Mouse (Mus musculus) embryonic facial prominence, embryonic 13.5 days (tissue): Measurements from ENCODE around the gene Gabbr2. TPM values are rescaled to one million over a fixed set of nuclear protein-coding genes. Genes with fewer than 3 reads are reported as not detected.
"Not testable (repeated sequence)": the region's sequence is repeated elsewhere in the genome, so short reads cannot be mapped to it uniquely, and the experiment has no call there.

Source experiments
- ATAC-seq: fragments of 200-750 bp; cut with Nextera tagmentation; 2 replicates; pipeline ENCODE4 v1.8.0; 2017; ENCODE audit warnings: low read depth; ENCODE audit not compliant: insufficient number of reproducible peaks, insufficient read depth, low FRiP score, low TSS enrichment
- H3K27ac ChIP-seq: fragments of 300-500 bp; sonication (generic); 2 replicates; pipeline ENCODE4 v1.5.1; 2015; ENCODE audit warnings: moderate library complexity, mild to moderate bottlenecking, inconsistent platforms
- H3K27me3 ChIP-seq: fragments of 300-500 bp; sonication (generic); 2 replicates; pipeline ENCODE4 v1.6.1; 2015; ENCODE audit warnings: mild to moderate bottlenecking, inconsistent platforms
- H3K36me3 ChIP-seq: fragments of 300-500 bp; sonication (generic); 2 replicates; pipeline ENCODE4 v1.6.1; 2015; ENCODE audit warnings: mild to moderate bottlenecking, inconsistent platforms
- H3K4me1 ChIP-seq: fragments of 300-500 bp; sonication (generic); 2 replicates; pipeline ENCODE4 v1.6.1; 2015; ENCODE audit warnings: inconsistent platforms
- H3K4me2 ChIP-seq: fragments of 300-500 bp; sonication (generic); 2 replicates; pipeline ENCODE4 v1.6.1; 2015; ENCODE audit warnings: moderate library complexity, mild to moderate bottlenecking, inconsistent platforms
- H3K4me3 ChIP-seq: fragments of 300-500 bp; sonication (generic); 2 replicates; pipeline ENCODE4 v1.5.1; 2015; ENCODE audit warnings: mild to moderate bottlenecking, inconsistent platforms
- H3K9ac ChIP-seq: fragments of 300-500 bp; sonication (generic); 2 replicates; pipeline ENCODE4 v1.6.1; 2015; ENCODE audit warnings: mild to moderate bottlenecking, inconsistent platforms
- H3K9me3 ChIP-seq: fragments of 300-500 bp; sonication (generic); 2 replicates; pipeline ENCODE4 v1.6.1; 2016; ENCODE audit warnings: inconsistent platforms
- WGBS: fragments of 180-500 bp; shearing (Covaris S2); methylation state at CpG from one replicate; pipeline ENCODE4 v1.1.7; 2015; ENCODE audit warnings: mixed read lengths; 5-methylcytosine and 5-hydroxymethylcytosine counted together
- polyA plus RNA-seq: library from polyadenylated mRNA; unstranded; fragments of >200 nt; fragmentation: Nextera tagmentation; extraction: Ambion mirVana; gene quantifications from 2 replicates; pipeline ENCODE4 v1.2.1, GENCODE M21; 2015

Gabbr2 gene
- polyA plus RNA-seq, 1 experiment from 2014 or later: 0.20 TPM

- no peak for ATAC-seq
- Histone ChIP-seq H3K4me1 (no peaks in the 10 kb centered on the region), H3K27ac (no peak overlapping the region), H3K9me3 (no peaks in the 10 kb centered on the region), H3K27me3 (no peaks in the 10 kb centered on the region), H3K4me2 (no peak overlapping the region), H3K9ac (no peak overlapping the region), H3K36me3 (no peaks in the 10 kb centered on the region), H3K4me3 (no peak overlapping the region)
- WGBS: 84% methylated on average over 16 of the region's 16 CpGs
Observed at GRCm38 (mm10) chr4:46635702-46636430, 355.8 kb downstream of the Gabbr2 start.

GRCm38 (mm10) chr4:46634881-46635280 is 356.8 kb downstream of the Gabbr2 start:
- no peaks in the 10 kb centered on the region for H3K36me3 ChIP-seq
- 70% methylated on average over 6 of the region's 6 CpGs for WGBS
- H3K4me3 ChIP-seq: no peak overlapping the region

GRCm38 (mm10) chr4:46633565-46633964 is 358.1 kb downstream of the Gabbr2 start:
- H3K4me1 ChIP-seq, ATAC-seq, H3K9me3 ChIP-seq, H3K4me2 ChIP-seq, H3K27ac ChIP-seq, H3K36me3 ChIP-seq, H3K27me3 ChIP-seq, H3K4me3 ChIP-seq, H3K9ac ChIP-seq: not testable (repeated sequence)
- 64% methylated on average over 6 of the region's 6 CpGs for WGBS

More at GRCm38 (mm10) chr4:46634881-46635280, 356.8 kb downstream of the Gabbr2 start:
- Histone ChIP-seq H3K27ac (no peak overlapping the region), H3K4me2 (no peak overlapping the region), H3K9ac (no peak overlapping the region), H3K9me3 (no peaks in the 10 kb centered on the region), H3K27me3 (no peaks in the 10 kb centered on the region), H3K4me1 (no peaks in the 10 kb centered on the region)
- ATAC-seq: no peak

GRCm38 (mm10) chr4:46632465-46632864 is 359.2 kb downstream of the Gabbr2 start:
- Histone ChIP-seq H3K4me1 (peaks cover 4% of the 10 kb centered on the region; the same call in 1 of the 2 replicates), H3K36me3 (no peaks in the 10 kb centered on the region), H3K4me2 (no peak overlapping the region), H3K27ac (no peak overlapping the region), H3K27me3 (no peaks in the 10 kb centered on the region), H3K9ac (no peak overlapping the region), H3K9me3 (no peaks in the 10 kb centered on the region), H3K4me3 (no peak overlapping the region)
- 57% methylated on average over 2 of the region's 2 CpGs for WGBS
- ATAC-seq: no peak

GRCm38 (mm10) chr4:46630390-46630789 is 361.3 kb downstream of the Gabbr2 start:
- Histone ChIP-seq H3K4me3 (no peak overlapping the region), H3K27me3 (no peaks in the 10 kb centered on the region), H3K27ac (no peak overlapping the region), H3K9ac (no peak overlapping the region), H3K4me2 (no peak overlapping the region), H3K9me3 (no peaks in the 10 kb centered on the region), H3K4me1 (peaks cover 4% of the 10 kb centered on the region; the same call in 1 of the 2 replicates), H3K36me3 (no peaks in the 10 kb centered on the region)
- WGBS: 59% methylated on average over 9 of the region's 9 CpGs
- no peak for ATAC-seq

GRCm38 (mm10) chr4:46628873-46629272 is 362.8 kb downstream of the Gabbr2 start:
- no peaks in the 10 kb centered on the region for H3K27me3 ChIP-seq
- no peak for ATAC-seq
- H3K4me3 ChIP-seq: no peak overlapping the region
- peaks cover 4% of the 10 kb centered on the region; the same call in 1 of the 2 replicates for H3K4me1 ChIP-seq
- no peaks in the 10 kb centered on the region for H3K9me3 ChIP-seq
- H3K4me2 ChIP-seq: no peak overlapping the region
- WGBS: 45% methylated on average over 9 of the region's 9 CpGs
- H3K9ac ChIP-seq: no peak overlapping the region
- H3K36me3 ChIP-seq: no peaks in the 10 kb centered on the region
- H3K27ac ChIP-seq: no peak overlapping the region

GRCm38 (mm10) chr4:46628081-46628480 is 363.6 kb downstream of the Gabbr2 start:
- H3K27ac ChIP-seq: no peak overlapping the region
- H3K27me3 ChIP-seq: no peaks in the 10 kb centered on the region
- WGBS: 79% methylated on average over 11 of the region's 11 CpGs
- no peak overlapping the region for H3K4me3 ChIP-seq
- H3K36me3 ChIP-seq: no peaks in the 10 kb centered on the region
- no peak overlapping the region for H3K9ac ChIP-seq
- ATAC-seq: no peak
- peaks cover 4% of the 10 kb centered on the region; the same call in 1 of the 2 replicates for H3K4me1 ChIP-seq
- no peaks in the 10 kb centered on the region for H3K9me3 ChIP-seq
- no peak overlapping the region for H3K4me2 ChIP-seq

- no peak overlapping the region for H3K9ac ChIP-seq
- H3K9me3 ChIP-seq: no peaks in the 10 kb centered on the region
- H3K4me3 ChIP-seq: no peak overlapping the region
- peaks cover 4% of the 10 kb centered on the region; the same call in 1 of the 2 replicates for H3K4me1 ChIP-seq
- no peak overlapping the region for H3K4me2 ChIP-seq
- 89% methylated on average over 10 of the region's 10 CpGs for WGBS
- ATAC-seq: no peak; the same call in 1 of the 2 replicates
- peaks cover 10% of the 10 kb centered on the region for H3K27me3 ChIP-seq
- H3K27ac ChIP-seq: no peak overlapping the region
- H3K36me3 ChIP-seq: no peaks in the 10 kb centered on the region
Observed at GRCm38 (mm10) chr4:46625101-46625500, 366.6 kb downstream of the Gabbr2 start.

- Histone ChIP-seq H3K4me2 (no peak overlapping the region), H3K27ac (no peak overlapping the region), H3K4me3 (no peak overlapping the region), H3K36me3 (no peaks in the 10 kb centered on the region), H3K27me3 (peaks cover 23% of the 10 kb centered on the region), H3K9me3 (no peaks in the 10 kb centered on the region), H3K4me1 (no peaks in the 10 kb centered on the region), H3K9ac (no peak overlapping the region)
- ATAC-seq: no peak
- WGBS: 82% methylated on average over 5 of the region's 5 CpGs
Observed at GRCm38 (mm10) chr4:46623007-46623406, 368.7 kb downstream of the Gabbr2 start.

GRCm38 (mm10) chr4:46620946-46621345 is 370.7 kb downstream of the Gabbr2 start:
- H3K4me1 ChIP-seq: no peaks in the 10 kb centered on the region
- no peaks in the 10 kb centered on the region for H3K9me3 ChIP-seq
- WGBS: 74% methylated on average over 8 of the region's 8 CpGs
- no peak overlapping the region for H3K4me3 ChIP-seq
- no peak for ATAC-seq
- H3K27ac ChIP-seq: no peak overlapping the region
- H3K27me3 ChIP-seq: peaks cover 23% of the 10 kb centered on the region
- no peak overlapping the region for H3K4me2 ChIP-seq
- no peaks in the 10 kb centered on the region for H3K36me3 ChIP-seq
- no peak overlapping the region for H3K9ac ChIP-seq

GRCm38 (mm10) chr4:46620330-46620729 is 371.3 kb downstream of the Gabbr2 start:
- H3K4me2 ChIP-seq: no peak overlapping the region
- H3K27me3 ChIP-seq: peaks cover 23% of the 10 kb centered on the region
- no peak overlapping the region for H3K27ac ChIP-seq
- no peaks in the 10 kb centered on the region for H3K4me1 ChIP-seq
- 15% methylated on average over 23 of the region's 23 CpGs for WGBS
- no peaks in the 10 kb centered on the region for H3K9me3 ChIP-seq
- no peak overlapping the region for H3K9ac ChIP-seq
- H3K4me3 ChIP-seq: no peak overlapping the region
- no peak for ATAC-seq
- H3K36me3 ChIP-seq: no peaks in the 10 kb centered on the region

- 63% methylated on average over 11 of the region's 11 CpGs for WGBS
- no peaks in the 10 kb centered on the region for H3K9me3 ChIP-seq
- peaks cover 36% of the 10 kb centered on the region for H3K27me3 ChIP-seq
- no peak overlapping the region for H3K4me2 ChIP-seq
- no peak overlapping the region for H3K4me3 ChIP-seq
- no peaks in the 10 kb centered on the region for H3K4me1 ChIP-seq
- H3K36me3 ChIP-seq: no peaks in the 10 kb centered on the region
- H3K27ac ChIP-seq: no peak overlapping the region
- no peak overlapping the region for H3K9ac ChIP-seq
- no peak for ATAC-seq
Observed at GRCm38 (mm10) chr4:46618196-46618817, 373.4 kb downstream of the Gabbr2 start.
